Mouse (Mus musculus): ENCODE data around the gene Bglap3. TPM values are rescaled to one million over a fixed set of nuclear protein-coding genes. Genes with fewer than 3 reads are reported as not detected.
"Not testable (repeated sequence)": the region's sequence is repeated elsewhere in the genome, so short reads cannot be mapped to it uniquely, and the experiment has no call there.

The Bglap3 gene
- polyA plus RNA-seq (2014; fragmentation: Nextera tagmentation; extraction: Ambion mirVana) = 0.28 TPM in 1 of 2 replicates, not detected in the other

DNA sequence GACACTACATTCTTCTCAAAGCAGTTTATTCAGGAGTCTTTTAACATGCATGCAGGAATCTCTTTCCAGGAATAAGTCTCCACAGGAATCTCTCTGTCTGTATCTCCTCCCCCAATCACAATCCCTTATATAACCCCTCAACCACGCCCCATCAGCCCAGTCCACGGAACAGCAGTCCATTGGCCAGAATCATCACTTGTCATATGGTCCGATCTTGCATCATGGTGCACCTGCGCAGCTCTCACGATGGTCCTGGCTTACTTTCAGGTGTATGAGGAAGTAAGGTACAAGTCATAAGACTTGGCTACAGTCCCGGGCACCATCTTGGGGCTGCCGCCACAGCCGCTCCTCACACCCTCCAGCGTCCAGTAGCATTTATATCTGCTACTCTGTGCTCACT lies at the start of gene Bglap3:
Bglap3 (minus strand) TSS at position 101 of the 400 bp plus-strand sequence.
- ATAC-seq (ENCODE audit: low read depth); H3K4me2 ChIP-seq (ENCODE audit: low read depth, low read length); H3K9me3 ChIP-seq (ENCODE audit: control insufficient read depth, low read length); H3K9ac ChIP-seq (replicated peaks; ENCODE audit: low read depth, low read length); H3K4me1 ChIP-seq (ENCODE audit: control insufficient read depth, insufficient read depth, low read length); H3K27me3 ChIP-seq (ENCODE audit: control insufficient read depth, insufficient read depth, low read length); H3K36me3 ChIP-seq (ENCODE audit: control insufficient read depth, insufficient read depth, low read length); H3K27ac ChIP-seq (ENCODE audit: low read depth, low read length); H3K4me3 ChIP-seq (ENCODE audit: low read depth, low read length): not testable (repeated sequence)
- WGBS = 96% methylated on average over 9 of the region's 9 CpGs

DNA sequence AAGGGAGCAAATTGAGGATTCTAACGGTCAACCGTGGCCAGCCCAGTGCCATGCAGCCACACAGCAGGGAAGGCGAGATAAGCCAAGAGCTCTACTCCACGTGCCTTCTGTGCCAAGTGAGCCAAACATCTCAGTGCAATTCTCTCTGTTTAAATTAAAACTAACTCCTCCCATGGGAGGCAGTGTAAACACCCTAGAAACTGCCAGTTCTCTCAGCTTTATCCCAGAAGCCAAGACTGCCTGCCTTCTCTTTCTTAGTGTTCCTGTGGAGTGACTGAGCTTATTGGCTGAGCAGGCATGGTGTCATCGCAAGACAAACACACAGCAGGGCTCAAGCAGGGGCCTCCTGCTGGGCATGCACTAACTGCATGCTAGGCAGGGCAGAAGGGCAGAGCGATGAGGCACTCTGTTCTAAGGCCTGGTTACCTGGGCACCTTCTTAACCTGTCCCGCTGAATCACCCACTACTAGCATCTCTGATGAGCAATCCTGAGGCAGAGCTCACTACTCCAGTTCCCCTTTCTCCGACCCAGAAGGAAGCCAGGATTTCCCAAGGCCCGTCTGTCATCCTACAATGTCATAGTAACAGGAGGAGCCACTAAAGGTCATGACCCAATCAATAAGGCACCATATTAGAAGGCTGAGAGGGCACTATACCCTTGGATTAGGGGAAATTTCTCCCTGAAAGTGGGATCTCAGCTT lies 49.6 kb upstream of the Bglap3 start:
- Histone ChIP-seq H3K4me2 (ENCODE audit: low read depth, low read length) (peak overlapping the region; percentile 9; the same call in 1 of the 2 replicates), H3K9me3 (ENCODE audit: control insufficient read depth, low read length) (no peaks in the 10 kb centered on the region), H3K4me3 (ENCODE audit: low read depth, low read length) (no peak overlapping the region), H3K27ac (ENCODE audit: low read depth, low read length) (no peak overlapping the region), H3K4me1 (ENCODE audit: control insufficient read depth, insufficient read depth, low read length) (peaks cover 20% of the 10 kb centered on the region), H3K36me3 (ENCODE audit: control insufficient read depth, insufficient read depth, low read length) (peaks cover 31% of the 10 kb centered on the region), H3K9ac (replicated peaks; ENCODE audit: low read depth, low read length) (0 out of 2 replicates have a peak overlapping the region, but pooled peaks have one; percentile 5), H3K27me3 (ENCODE audit: control insufficient read depth, insufficient read depth, low read length) (no peaks in the 10 kb centered on the region)
- 28% methylated on average over 9 of the region's 9 CpGs for WGBS
- no peak for ATAC-seq (ENCODE audit: low read depth)

DNA sequence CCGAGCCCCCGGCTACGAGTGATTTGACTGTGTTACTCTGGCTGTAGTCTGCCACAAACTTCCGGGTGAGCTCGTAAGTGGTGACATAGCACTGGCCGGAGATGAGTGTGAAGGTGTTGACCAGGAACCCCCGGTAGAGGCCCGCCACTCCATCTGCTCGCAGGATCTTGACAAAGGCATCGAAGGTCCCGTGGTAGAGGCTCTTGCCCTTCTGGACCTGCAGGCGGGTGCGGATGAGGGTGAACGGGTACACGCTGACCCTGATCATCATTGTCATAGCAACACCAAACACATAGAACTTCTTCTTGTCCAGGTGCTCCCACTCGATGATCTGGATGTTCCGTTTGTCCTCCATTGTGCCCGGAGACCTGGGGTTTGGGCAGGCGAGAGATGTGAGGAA lies 48.2 kb upstream of the Bglap3 start:
- H3K27ac ChIP-seq (ENCODE audit: low read depth, low read length) = no peak overlapping the region
- H3K9me3 ChIP-seq (ENCODE audit: control insufficient read depth, low read length) = no peaks in the 10 kb centered on the region
- no peak for ATAC-seq (ENCODE audit: low read depth)
- H3K9ac ChIP-seq (replicated peaks; ENCODE audit: low read depth, low read length) = no peak overlapping the region
- 97% methylated on average over 19 of the region's 19 CpGs for WGBS
- peaks cover 20% of the 10 kb centered on the region for H3K4me1 ChIP-seq (ENCODE audit: control insufficient read depth, insufficient read depth, low read length)
- H3K4me2 ChIP-seq (ENCODE audit: low read depth, low read length) = no peak overlapping the region
- peaks cover 39% of the 10 kb centered on the region for H3K36me3 ChIP-seq (ENCODE audit: control insufficient read depth, insufficient read depth, low read length)
- H3K4me3 ChIP-seq (ENCODE audit: low read depth, low read length) = no peak overlapping the region
- no peaks in the 10 kb centered on the region for H3K27me3 ChIP-seq (ENCODE audit: control insufficient read depth, insufficient read depth, low read length)

DNA sequence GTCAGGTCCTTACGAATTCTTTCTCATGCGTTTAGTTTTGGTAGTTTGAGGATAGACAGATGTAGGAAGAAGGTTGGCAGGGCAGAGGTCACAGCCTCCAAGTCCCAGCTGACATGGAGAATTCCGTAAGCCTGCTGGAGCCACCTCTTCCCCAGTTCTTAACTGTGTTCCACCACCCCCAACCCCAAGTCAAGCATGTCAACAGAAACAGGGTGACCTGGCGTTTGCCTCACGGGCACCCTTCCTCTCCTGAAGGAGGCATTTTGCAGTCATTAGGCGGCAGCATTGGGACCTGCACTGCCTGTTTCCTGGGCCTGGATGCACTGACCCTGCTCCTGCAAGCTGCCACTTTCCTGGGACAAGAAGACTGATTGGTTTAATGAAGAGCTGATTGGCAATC lies 45.5 kb upstream of the Bglap3 start:
- H3K27ac ChIP-seq (ENCODE audit: low read depth, low read length) = no peak overlapping the region
- ATAC-seq (ENCODE audit: low read depth) = no peak
- WGBS = 83% methylated on average over 6 of the region's 6 CpGs
- H3K27me3 ChIP-seq (ENCODE audit: control insufficient read depth, insufficient read depth, low read length) = no peaks in the 10 kb centered on the region
- peaks cover 49% of the 10 kb centered on the region for H3K36me3 ChIP-seq (ENCODE audit: control insufficient read depth, insufficient read depth, low read length)
- H3K4me1 ChIP-seq (ENCODE audit: control insufficient read depth, insufficient read depth, low read length) = peaks cover 9% of the 10 kb centered on the region
- no peak overlapping the region for H3K9ac ChIP-seq (replicated peaks; ENCODE audit: low read depth, low read length)
- H3K4me2 ChIP-seq (ENCODE audit: low read depth, low read length) = no peak overlapping the region
- H3K9me3 ChIP-seq (ENCODE audit: control insufficient read depth, low read length) = no peaks in the 10 kb centered on the region
- H3K4me3 ChIP-seq (ENCODE audit: low read depth, low read length) = no peak overlapping the region

DNA sequence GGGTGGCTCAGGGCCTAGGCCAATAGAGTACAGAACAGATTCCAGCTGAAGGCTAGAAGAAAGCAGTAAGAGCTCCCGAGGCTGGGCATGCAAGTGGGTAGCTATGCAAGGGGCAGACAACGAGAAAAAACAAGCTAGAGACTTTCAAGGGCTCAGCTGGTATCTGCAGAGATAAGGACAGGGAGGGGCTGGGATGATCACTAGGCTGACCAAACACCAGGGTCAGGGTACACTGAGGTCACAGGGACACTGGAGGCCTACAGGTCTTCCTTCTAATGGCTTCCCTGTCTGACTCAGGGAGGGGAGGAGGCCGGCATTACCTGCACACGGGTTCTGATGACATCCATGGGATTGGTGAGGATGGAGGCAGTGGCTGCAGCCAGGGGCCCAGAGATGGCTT lies 43.1 kb upstream of the Bglap3 start:
- Histone ChIP-seq H3K27ac (ENCODE audit: low read depth, low read length) (no peak overlapping the region), H3K4me3 (ENCODE audit: low read depth, low read length) (no peak overlapping the region), H3K4me2 (ENCODE audit: low read depth, low read length) (no peak overlapping the region), H3K27me3 (ENCODE audit: control insufficient read depth, insufficient read depth, low read length) (no peaks in the 10 kb centered on the region), H3K4me1 (ENCODE audit: control insufficient read depth, insufficient read depth, low read length) (no peaks in the 10 kb centered on the region), H3K36me3 (ENCODE audit: control insufficient read depth, insufficient read depth, low read length) (peaks cover 54% of the 10 kb centered on the region), H3K9ac (replicated peaks; ENCODE audit: low read depth, low read length) (no peak overlapping the region), H3K9me3 (ENCODE audit: control insufficient read depth, low read length) (no peaks in the 10 kb centered on the region)
- ATAC-seq (ENCODE audit: low read depth) = no peak
- 92% methylated on average over 4 of the region's 4 CpGs for WGBS

DNA sequence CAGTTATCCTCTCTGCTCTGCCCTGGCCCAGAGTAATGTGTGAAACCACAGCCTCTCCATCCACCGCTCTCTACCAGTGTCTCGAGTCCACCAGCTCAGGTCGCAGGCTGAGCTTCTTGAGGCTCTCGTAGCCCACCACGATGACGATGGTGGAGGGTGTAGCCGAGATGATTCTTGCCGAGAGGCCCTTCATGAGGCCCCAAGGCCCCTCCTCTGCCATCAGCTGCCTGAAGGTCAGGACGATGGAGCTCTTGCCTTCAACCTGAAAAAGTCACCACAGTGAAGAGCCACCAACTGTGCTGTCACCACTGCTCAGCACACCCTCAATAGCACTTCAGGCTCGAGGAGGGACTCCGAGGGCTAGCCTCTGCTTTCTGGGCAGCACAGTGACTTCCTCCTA lies 40.1 kb upstream of the Bglap3 start:
- 89% methylated on average over 11 of the region's 11 CpGs for WGBS
- peaks cover 32% of the 10 kb centered on the region for H3K36me3 ChIP-seq (ENCODE audit: control insufficient read depth, insufficient read depth, low read length)
- 0 out of 2 replicates have a peak, but pooled peaks cover 2% of the 10 kb centered on the region for H3K4me1 ChIP-seq (ENCODE audit: control insufficient read depth, insufficient read depth, low read length)
- no peak overlapping the region for H3K4me3 ChIP-seq (ENCODE audit: low read depth, low read length)
- no peak overlapping the region for H3K27ac ChIP-seq (ENCODE audit: low read depth, low read length)
- no peaks in the 10 kb centered on the region for H3K9me3 ChIP-seq (ENCODE audit: control insufficient read depth, low read length)
- no peaks in the 10 kb centered on the region for H3K27me3 ChIP-seq (ENCODE audit: control insufficient read depth, insufficient read depth, low read length)
- no peak overlapping the region for H3K9ac ChIP-seq (replicated peaks; ENCODE audit: low read depth, low read length)
- ATAC-seq (ENCODE audit: low read depth) = no peak
- no peak overlapping the region for H3K4me2 ChIP-seq (ENCODE audit: low read depth, low read length)

DNA sequence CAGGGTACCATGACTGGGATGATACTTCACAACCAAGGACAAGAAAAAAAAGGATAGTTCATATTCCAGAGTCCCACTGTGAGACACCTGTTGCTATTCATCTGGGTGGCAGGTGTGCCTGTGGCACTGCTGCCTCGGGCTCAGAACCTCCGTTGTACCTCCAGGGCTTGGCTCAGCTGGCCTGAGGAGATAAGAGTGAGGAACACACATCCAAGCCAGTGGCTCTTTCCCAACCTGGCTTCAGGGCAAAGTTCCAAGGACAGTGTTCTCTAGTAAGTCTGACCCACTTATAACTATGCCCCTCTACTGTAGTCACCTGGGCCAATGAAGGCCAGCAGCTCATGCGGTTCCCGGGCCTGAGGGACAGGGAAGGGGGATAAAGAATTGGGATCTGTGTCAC lies 39.1 kb upstream of the Bglap3 start:
- H3K27ac ChIP-seq (ENCODE audit: low read depth, low read length) = no peak overlapping the region
- WGBS = 82% methylated on average over 4 of the region's 4 CpGs
- no peak overlapping the region for H3K4me3 ChIP-seq (ENCODE audit: low read depth, low read length)
- no peak overlapping the region for H3K9ac ChIP-seq (replicated peaks; ENCODE audit: low read depth, low read length)
- ATAC-seq (ENCODE audit: low read depth) = no peak
- H3K27me3 ChIP-seq (ENCODE audit: control insufficient read depth, insufficient read depth, low read length) = no peaks in the 10 kb centered on the region
- H3K4me2 ChIP-seq (ENCODE audit: low read depth, low read length) = no peak overlapping the region
- H3K4me1 ChIP-seq (ENCODE audit: control insufficient read depth, insufficient read depth, low read length) = 0 out of 2 replicates have a peak, but pooled peaks cover 2% of the 10 kb centered on the region
- H3K36me3 ChIP-seq (ENCODE audit: control insufficient read depth, insufficient read depth, low read length) = peaks cover 24% of the 10 kb centered on the region
- no peaks in the 10 kb centered on the region for H3K9me3 ChIP-seq (ENCODE audit: control insufficient read depth, low read length)

DNA sequence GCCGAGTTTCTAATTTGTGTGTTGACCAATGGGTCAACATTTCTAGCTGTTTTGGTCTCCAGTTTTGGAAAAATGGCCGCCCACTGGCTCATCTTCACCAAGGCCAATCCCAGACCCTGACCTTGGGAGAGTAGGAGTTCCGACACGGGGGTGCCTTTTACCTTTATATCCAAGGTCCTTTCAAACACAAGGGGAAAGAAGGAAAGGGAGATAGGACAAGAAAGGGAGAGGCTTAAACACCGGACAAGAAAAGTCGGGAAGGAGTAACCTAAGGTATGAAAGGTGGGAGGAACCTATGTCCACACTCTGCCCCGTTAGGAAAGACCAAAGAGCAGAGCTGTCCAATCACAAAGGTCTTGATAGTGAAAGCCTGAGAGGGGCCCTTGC lies 38.1 kb upstream of the Bglap3 start:
- ATAC-seq (ENCODE audit: low read depth) = no peak; the same call in 1 of the 2 replicates
- peak overlapping the region; percentile 84; the same call in 1 of the 2 replicates for H3K27ac ChIP-seq (ENCODE audit: low read depth, low read length)
- no peaks in the 10 kb centered on the region for H3K27me3 ChIP-seq (ENCODE audit: control insufficient read depth, insufficient read depth, low read length)
- H3K36me3 ChIP-seq (ENCODE audit: control insufficient read depth, insufficient read depth, low read length) = peaks cover 21% of the 10 kb centered on the region
- WGBS = 27% methylated on average over 7 of the region's 7 CpGs
- H3K4me3 ChIP-seq (ENCODE audit: low read depth, low read length) = peak overlapping the region; percentile 56
- 0 out of 2 replicates have a peak, but pooled peaks cover 2% of the 10 kb centered on the region for H3K4me1 ChIP-seq (ENCODE audit: control insufficient read depth, insufficient read depth, low read length)
- H3K9me3 ChIP-seq (ENCODE audit: control insufficient read depth, low read length) = no peaks in the 10 kb centered on the region
- peak overlapping the region; percentile 70 for H3K4me2 ChIP-seq (ENCODE audit: low read depth, low read length)
- H3K9ac ChIP-seq (replicated peaks; ENCODE audit: low read depth, low read length) = peak overlapping the region; percentile 73; the same call in 1 of the 2 replicates

DNA sequence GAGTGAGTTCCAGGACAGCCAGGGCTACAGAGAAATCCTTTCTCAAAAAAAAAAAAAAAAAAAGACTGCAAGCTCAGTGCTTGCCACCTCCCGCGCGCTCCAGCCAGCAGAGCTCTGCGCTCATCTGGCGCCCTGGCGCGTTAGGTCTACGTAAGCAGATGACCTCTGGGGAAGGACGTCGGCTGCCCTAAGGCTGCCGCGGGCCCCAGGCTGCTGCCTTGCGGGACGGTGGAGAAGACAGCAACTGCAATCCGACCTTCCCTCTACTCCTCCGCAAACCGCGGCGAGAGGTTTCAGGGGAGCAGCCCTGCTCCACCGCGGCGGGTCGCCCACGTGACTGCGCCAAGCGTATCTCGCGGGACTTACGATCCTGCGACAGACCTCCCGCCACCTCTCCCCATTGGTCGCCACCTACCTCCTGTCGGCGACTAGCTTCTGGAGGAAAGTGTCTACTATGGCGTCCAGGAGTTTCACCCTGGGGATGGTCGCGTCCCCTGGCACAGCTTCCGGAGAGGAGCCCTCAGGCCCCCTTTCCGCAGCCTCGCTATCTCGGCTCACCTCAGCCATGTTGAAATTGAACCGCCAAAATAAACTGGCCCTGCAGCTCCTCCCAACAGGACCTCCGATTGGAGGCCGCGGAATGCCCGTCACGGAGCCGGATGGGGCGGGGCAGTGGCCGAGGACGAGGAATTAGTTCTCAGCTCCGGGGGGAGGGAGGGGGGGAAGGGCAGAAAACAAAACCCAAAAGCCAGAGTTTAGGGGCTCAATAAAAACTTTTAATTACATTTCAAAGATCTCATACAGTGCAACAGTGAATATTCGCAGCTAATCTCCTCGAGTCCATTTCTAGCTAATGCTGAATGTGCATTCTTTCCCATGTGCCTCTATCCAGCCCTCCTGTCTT lies 37.5 kb upstream of the Bglap3 start, which contains the start of gene Pmf1:
Pmf1 (minus strand) TSS at position 591 of the 904 bp plus-strand sequence.
- H3K9ac ChIP-seq (replicated peaks; ENCODE audit: low read depth, low read length) = peak within 1 kb of the TSS; percentile 73
- 0 out of 2 replicates have a peak, but pooled peaks cover 2% of the 10 kb centered on the region for H3K4me1 ChIP-seq (ENCODE audit: control insufficient read depth, insufficient read depth, low read length)
- peak within 1 kb of the TSS; percentile 84 for H3K27ac ChIP-seq (ENCODE audit: low read depth, low read length)
- H3K4me3 ChIP-seq (ENCODE audit: low read depth, low read length) = peak within 1 kb of the TSS; percentile 56
- under 1% methylated on average over 54 of the region's 54 CpGs for WGBS
- peaks cover 21% of the 10 kb centered on the region for H3K36me3 ChIP-seq (ENCODE audit: control insufficient read depth, insufficient read depth, low read length)
- peak within 1 kb of the TSS; percentile 70 for H3K4me2 ChIP-seq (ENCODE audit: low read depth, low read length)
- no peaks in the 10 kb centered on the region for H3K27me3 ChIP-seq (ENCODE audit: control insufficient read depth, insufficient read depth, low read length)
- peak; percentile 91 for ATAC-seq (ENCODE audit: low read depth)
- no peaks in the 10 kb centered on the region for H3K9me3 ChIP-seq (ENCODE audit: control insufficient read depth, low read length)
